Mouse (Mus musculus) spleen, adult 2 months (tissue): ENCODE data around the gene Slc35f1.

Source experiments
- CTCF ChIP-seq: fragments of 200-500 bp; IDR thresholded peaks from 2 replicates; pipeline ENCODE4 v1.5.1; 2011; ENCODE audit warnings: mild to moderate bottlenecking, inconsistent platforms; ENCODE audit not compliant: insufficient read depth, insufficient read length, insufficient replicate concordance; ENCODE audit errors: extremely low read depth
- POLR2A ChIP-seq: fragments of 200-500 bp; IDR thresholded peaks from 2 replicates; pipeline ENCODE4 v1.6.1; 2011; ENCODE audit warnings: low read depth, low read length, inconsistent platforms

DNA sequence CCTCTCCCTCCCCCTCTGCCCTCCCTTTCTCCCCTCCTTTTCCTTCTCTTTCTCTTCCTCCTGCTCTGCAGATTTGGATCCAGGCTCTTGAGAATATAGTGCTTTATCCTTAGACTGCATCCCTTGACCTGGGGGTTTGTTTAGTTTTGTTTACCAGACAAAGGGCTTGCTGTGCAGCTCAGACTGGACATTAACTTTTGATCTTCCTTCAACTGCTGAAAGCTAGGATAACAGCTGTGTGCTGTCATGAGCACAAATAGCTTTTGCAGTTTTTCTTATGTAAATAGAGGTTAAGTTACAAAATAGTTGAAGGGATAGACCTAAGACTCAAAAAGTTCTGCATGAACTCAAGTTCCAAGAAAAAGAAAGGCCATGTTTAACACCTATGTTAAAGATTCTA is 184.4 kb downstream of the Slc35f1 start:
- TF ChIP-seq POLR2A (no peak), CTCF (no peak)
